Mouse (Mus musculus) lung, adult 2 months (tissue): Measurements from ENCODE around the gene Prpf3.

Experiments used
- CTCF ChIP-seq: fragments of 200-500 bp; IDR thresholded peaks from 2 replicates; pipeline ENCODE4 v1.5.1; 2011; ENCODE audit warnings: mild to moderate bottlenecking, low read length, control low read depth; ENCODE audit not compliant: insufficient read depth
- POLR2A ChIP-seq: fragments of 200-500 bp; IDR thresholded peaks from 2 replicates; pipeline ENCODE4 v1.6.1; 2011; ENCODE audit warnings: low read depth, mild to moderate bottlenecking, control low read depth, low read length, borderline replicate concordance; ENCODE audit errors: extremely low read depth

GRCm38 (mm10) chr3:95889664-95890063, 34.0 kb upstream of the Prpf3 start:
- TF ChIP-seq POLR2A (no peak), CTCF (no peak)
